Mouse (Mus musculus): ENCODE measurements around the gene Ebf1. TPM values are rescaled to one million over a fixed set of nuclear protein-coding genes. Genes with fewer than 3 reads are reported as not detected.

Gene Ebf1
- polyA plus RNA-seq, 1 experiment from 2014 or later = 8.8 TPM

DNA sequence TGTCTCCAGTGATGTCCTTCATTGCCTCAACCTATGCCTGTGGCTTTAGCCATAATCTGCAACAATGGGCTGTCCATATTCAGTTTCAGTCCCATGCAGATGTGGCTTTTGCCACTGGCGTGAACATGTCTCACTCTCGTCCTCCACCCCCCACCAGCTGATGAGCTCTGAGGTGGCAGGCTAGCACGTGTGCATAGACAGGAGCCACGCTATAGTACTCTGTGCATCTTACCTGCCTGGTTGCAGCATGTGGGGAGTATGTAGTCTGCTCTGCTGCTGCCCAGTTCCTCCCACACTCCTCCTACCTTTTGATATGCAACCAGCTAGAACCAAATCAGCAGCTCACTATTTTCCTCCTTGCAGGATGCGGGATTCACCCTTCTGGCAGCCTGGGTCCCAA lies 408.9 kb downstream of the Ebf1 start:
- TF ChIP-seq EP300 (IDR thresholded peaks at IDR 0.05) (no peak), CTCF (IDR thresholded peaks at IDR 0.05) (no peak)
- Histone ChIP-seq H3K27ac (ENCODE audit: low read length) (no peak overlapping the region), H3K9me3 (ENCODE audit: low read length) (no peaks in the 10 kb centered on the region), H3K4me3 (ENCODE audit: low read depth, low read length) (no peak overlapping the region), H3K4me1 (ENCODE audit: insufficient read depth, low read depth, low read length) (no peaks in the 10 kb centered on the region), H3K9ac (replicated peaks; ENCODE audit: low read depth) (no peak overlapping the region), H3K27me3 (replicated peaks; ENCODE audit: insufficient read depth, low read length) (no peaks in the 10 kb centered on the region), H3K4me2 (replicated peaks; ENCODE audit: low read depth, low read length) (no peak overlapping the region), H3K36me3 (ENCODE audit: insufficient read depth, low read length) (no peaks in the 10 kb centered on the region)
- DNase-seq (ENCODE audit: low spot score) = no peak
- 92% methylated on average over 5 of the region's 5 CpGs for WGBS
- ATAC-seq = no peak

DNA sequence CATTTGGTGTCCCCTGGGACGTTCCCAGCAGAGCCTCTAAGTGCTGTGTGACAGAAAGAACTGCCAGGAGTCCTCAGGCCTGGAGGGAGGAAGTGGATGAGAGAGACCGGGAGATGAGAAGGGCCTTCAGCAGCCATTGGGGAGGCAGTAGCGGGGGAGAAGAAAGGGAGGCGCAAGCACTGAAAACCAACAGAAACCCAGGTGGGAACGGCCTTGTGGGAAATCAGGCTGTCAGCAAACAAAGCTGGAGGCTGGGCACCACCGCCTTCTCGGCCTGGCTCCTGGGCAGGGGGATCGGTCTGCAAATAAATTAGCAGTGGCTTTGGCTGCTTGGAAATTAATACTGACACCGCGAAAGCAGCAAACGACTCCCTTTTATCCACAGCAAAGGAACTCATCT lies 409.6 kb downstream of the Ebf1 start:
- 25% methylated on average over 10 of the region's 11 CpGs for WGBS
- no peak for DNase-seq (ENCODE audit: low spot score)
- no peak for TF ChIP-seq EP300 (IDR thresholded peaks at IDR 0.05)
- no peak for TF ChIP-seq CTCF (IDR thresholded peaks at IDR 0.05)

DNA sequence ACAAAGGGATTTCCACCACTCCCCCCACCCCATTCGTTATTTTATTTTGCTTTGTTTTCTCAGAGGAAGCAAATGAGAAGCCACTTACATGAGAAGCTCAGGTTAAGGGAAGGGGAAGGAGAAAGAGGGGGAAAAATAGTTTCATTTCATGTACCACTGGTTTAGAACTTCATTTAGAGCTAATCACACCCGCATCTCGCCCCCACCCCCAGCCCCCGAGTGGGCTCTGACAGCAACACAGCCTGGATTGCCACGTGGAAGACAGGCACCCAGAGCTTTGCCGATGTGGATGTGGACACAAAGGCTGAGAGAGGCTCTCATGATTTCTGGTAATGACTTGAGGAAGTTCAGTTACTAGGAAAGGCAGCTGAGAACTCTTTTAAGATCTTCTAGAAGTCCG lies 410.0 kb downstream of the Ebf1 start:
- no peak overlapping the region; the same call in 1 of the 2 replicates for H3K4me2 ChIP-seq (replicated peaks; ENCODE audit: low read depth, low read length)
- no peaks in the 10 kb centered on the region for H3K36me3 ChIP-seq (ENCODE audit: insufficient read depth, low read length)
- no peaks in the 10 kb centered on the region for H3K27me3 ChIP-seq (replicated peaks; ENCODE audit: insufficient read depth, low read length)
- H3K4me1 ChIP-seq (ENCODE audit: insufficient read depth, low read depth, low read length) = no peaks in the 10 kb centered on the region
- H3K4me3 ChIP-seq (ENCODE audit: low read depth, low read length) = no peak overlapping the region
- WGBS = 44% methylated on average over 7 of the region's 7 CpGs
- no peak overlapping the region for H3K9ac ChIP-seq (replicated peaks; ENCODE audit: low read depth)
- no peaks in the 10 kb centered on the region for H3K9me3 ChIP-seq (ENCODE audit: low read length)
- H3K27ac ChIP-seq (ENCODE audit: low read length) = no peak overlapping the region
- DNase-seq (ENCODE audit: low spot score) (no peak), ATAC-seq (no peak)
- no peak for TF ChIP-seq EP300 (IDR thresholded peaks at IDR 0.05)
- TF ChIP-seq CTCF (IDR thresholded peaks at IDR 0.05) = no peak

More for the DNA sequence above, 409.6 kb downstream of the Ebf1 start:
- Histone ChIP-seq H3K9me3 (ENCODE audit: low read length) (no peaks in the 10 kb centered on the region), H3K4me2 (replicated peaks; ENCODE audit: low read depth, low read length) (no peak overlapping the region; the same call in 1 of the 2 replicates), H3K4me1 (ENCODE audit: insufficient read depth, low read depth, low read length) (no peaks in the 10 kb centered on the region), H3K4me3 (ENCODE audit: low read depth, low read length) (no peak overlapping the region), H3K9ac (replicated peaks; ENCODE audit: low read depth) (no peak overlapping the region), H3K36me3 (ENCODE audit: insufficient read depth, low read length) (no peaks in the 10 kb centered on the region), H3K27ac (ENCODE audit: low read length) (no peak overlapping the region), H3K27me3 (replicated peaks; ENCODE audit: insufficient read depth, low read length) (no peaks in the 10 kb centered on the region)
- ATAC-seq = no peak

- Histone ChIP-seq H3K4me1 (ENCODE audit: insufficient read depth, low read depth, low read length) (no peaks in the 10 kb centered on the region), H3K9me3 (ENCODE audit: low read length) (no peaks in the 10 kb centered on the region), H3K27me3 (replicated peaks; ENCODE audit: insufficient read depth, low read length) (no peaks in the 10 kb centered on the region), H3K4me2 (replicated peaks; ENCODE audit: low read depth, low read length) (no peak overlapping the region), H3K9ac (replicated peaks; ENCODE audit: low read depth) (no peak overlapping the region), H3K4me3 (ENCODE audit: low read depth, low read length) (no peak overlapping the region), H3K27ac (ENCODE audit: low read length) (no peak overlapping the region), H3K36me3 (ENCODE audit: insufficient read depth, low read length) (no peaks in the 10 kb centered on the region)
- no peak for ATAC-seq
- no peak for TF ChIP-seq EP300 (IDR thresholded peaks at IDR 0.05)
- no peak for TF ChIP-seq CTCF (IDR thresholded peaks at IDR 0.05)
- DNase-seq (ENCODE audit: low spot score) = no peak
- WGBS = 85% methylated on average over 7 of the region's 7 CpGs
Observed at GRCm38 (mm10) chr11:45055744-45056610, 438.9 kb downstream of the Ebf1 start.

Other genes starting within 250 kb of the Ebf1 start
- 0.11 and 0.18 TPM in 2 replicates for gene Il12b, start 217.3 kb upstream of the Ebf1 start, polyA plus RNA-seq (2015; fragmentation: Nextera tagmentation; extraction: Ambion mirVana)
- 55.5 and 60.5 TPM in 2 replicates for gene Ublcp1, start 146.8 kb upstream of the Ebf1 start, polyA plus RNA-seq (2015; fragmentation: Nextera tagmentation; extraction: Ambion mirVana)
- 71.9 and 79.9 TPM in 2 replicates for gene Rnf145, start 98.4 kb upstream of the Ebf1 start, polyA plus RNA-seq (2015; fragmentation: Nextera tagmentation; extraction: Ambion mirVana)